Mouse (Mus musculus) embryo, embryonic 10.5 days (tissue): ENCODE data around the gene Scn3a.

ENCODE experiments used
- DNase-seq: peaks from one replicate; pipeline ENCODE4 v3.0.0-alpha.2; 2015; ENCODE audit warnings: low spot score

Gene Scn3a

DNA sequence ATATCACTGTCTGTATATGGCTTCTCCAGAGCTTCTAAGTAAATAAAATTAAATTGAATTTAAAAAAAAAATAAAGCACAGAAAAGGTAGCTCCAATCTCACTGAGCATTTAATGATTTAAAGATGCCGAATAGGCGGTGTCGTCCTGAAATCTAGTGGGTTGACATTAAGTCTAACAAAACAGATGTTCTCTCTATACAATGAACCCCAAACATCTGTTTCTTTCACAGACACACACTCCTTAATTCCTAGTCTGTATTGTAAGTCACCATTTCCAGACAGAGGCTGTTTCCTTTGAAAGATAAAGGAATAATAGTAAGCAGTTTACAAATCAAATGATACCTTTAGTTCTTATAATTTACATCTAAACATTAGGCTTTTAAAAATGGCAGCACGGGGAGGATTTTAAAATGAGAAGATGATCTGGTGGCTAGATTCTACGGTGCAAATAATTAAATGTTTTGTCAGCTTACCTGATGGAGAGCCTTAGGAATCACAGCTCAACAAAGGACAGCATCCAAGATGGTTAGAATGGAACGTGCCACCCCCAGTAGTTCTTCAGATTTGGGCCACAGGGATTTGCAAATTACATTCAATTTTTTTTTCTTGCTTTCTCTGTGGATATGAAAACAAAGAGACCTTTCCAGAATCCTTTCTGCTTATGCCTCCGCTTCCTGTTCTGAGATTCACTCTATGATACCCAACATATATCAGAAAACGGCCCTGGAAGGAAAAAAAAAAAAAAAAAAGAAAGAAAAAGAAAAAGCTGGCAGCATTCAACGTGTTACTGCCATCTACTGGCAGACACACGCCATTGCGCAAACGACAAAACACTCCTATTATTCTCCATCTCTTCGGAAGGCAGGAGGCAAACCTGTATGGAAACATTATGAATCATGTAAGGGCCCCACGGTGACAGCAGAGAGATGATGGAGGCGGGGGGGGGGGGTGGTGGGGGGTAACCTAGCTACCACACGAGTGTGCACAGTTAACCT is at the start of gene Scn3a:
TSS of gene Scn3a (minus strand) at position 835 of the 995 bp plus-strand sequence.
- DNase-seq = peak; percentile 84

DNA sequence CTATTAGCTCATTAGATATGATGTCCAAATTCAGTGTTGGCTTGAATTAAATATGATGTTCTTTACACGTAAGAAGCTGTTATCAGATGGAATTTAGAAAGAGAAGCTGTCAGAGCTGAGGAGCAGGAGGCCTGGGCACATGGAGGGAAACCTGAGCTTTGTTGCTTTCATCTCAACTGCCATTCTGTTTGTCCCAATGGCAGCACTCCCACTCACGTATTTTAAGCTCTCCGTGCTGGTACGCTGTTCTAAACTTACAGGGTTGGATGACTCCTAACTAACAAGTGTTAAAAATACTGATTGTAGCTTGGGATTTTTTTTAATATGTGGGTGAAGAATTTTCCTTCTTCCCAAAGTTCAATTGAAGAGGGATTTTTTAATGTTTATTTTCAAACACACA is 44.5 kb upstream of the Scn3a start:
- DNase-seq = no peak

DNA sequence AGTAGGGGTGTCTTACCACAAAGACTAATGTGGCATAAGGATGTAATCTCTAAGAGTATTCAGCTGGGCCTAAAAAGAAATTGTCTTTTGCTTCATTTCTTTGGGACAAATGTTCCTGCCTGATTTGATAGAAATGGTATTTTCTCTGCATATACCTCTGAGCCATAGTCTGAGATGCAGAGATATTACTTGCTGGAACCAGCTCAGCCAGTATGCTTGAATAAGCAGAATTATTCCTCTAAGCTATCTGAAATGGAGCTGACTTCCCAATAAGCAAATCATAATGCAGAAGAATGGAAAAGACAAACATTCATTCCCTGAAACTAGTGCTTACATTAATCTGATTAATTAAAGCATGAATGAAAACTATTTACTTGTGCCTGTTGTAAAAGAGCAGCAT is 40.4 kb upstream of the Scn3a start:
- DNase-seq = no peak

DNA sequence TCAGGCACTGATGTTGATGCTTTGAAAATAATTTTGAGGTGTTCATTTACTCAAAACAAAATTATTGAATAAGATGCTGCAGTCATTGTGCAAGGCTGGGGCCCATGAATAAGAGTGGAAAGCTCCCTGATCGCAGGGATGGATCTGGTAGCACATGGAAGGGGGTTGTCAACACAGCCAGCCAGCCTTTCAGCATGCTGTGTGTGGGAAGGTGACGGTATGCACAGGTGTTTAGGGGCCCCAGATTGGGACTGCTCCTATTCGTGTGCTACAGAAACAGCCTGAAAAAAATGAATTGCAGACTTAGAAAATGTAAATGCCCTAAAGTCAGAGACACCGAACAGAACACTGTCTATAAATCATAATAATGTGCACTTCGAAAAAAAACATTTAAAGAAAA is 20.3 kb upstream of the Scn3a start:
- no peak for DNase-seq

DNA sequence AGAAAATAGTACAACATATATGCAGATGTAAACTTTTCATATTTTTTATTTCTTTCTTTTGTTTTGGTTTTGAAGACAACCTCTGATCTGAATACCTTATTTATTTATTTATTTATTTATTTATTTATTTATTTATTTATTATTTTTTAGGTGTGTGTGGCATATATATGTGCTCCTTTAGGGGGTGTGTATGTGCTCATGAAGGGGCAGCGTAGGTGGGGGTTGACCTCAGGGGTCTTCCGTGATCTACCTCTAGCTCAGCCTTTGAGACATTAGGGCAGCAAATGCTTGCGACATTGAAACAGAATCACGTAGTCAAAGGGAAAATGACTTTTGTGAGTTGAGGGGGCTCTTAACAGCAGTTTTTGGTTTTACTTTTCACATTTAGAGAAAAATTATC is 498 bp upstream of the Scn3a start:
- no peak for DNase-seq

DNA sequence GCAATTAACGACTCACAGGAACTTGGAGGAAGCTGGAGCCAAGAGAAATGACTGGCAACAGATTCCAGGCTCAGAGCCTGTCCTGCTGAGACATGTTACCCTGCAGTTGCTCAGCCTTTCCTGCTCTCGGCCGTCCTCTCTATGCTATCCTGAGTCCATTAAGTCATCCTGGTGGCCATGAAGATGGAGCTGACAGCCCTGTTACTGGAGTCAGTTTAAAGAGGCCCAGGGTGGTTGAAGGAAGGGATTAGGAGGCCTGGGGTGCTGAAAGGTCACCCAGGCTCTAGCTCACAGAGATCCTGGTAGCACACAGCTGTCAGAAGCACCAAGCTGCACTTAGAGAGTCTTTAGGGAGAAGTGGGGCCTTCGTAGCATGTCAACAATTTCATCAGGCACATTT is 3.5 kb downstream of the Scn3a start:
- DNase-seq = peak; percentile 49

DNA sequence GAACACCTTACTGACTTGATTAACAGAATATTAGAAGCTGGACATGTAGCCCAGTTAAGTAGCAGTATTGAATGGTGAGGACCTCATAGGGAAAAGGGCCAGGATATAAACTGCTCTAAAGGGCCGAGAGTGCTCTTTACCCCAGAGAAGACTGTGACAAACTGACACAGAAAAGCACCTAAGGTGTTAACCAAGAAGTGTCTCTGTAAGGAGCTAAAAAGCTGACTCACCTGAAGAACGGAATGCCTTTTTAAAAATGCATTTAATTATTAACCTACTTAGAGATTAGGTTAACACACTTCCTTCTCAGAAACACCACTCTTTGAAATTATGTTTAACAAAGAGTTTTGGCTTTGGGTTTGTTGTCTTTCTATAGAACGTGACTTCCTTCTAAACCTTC is 9.7 kb downstream of the Scn3a start:
- no peak for DNase-seq

DNA sequence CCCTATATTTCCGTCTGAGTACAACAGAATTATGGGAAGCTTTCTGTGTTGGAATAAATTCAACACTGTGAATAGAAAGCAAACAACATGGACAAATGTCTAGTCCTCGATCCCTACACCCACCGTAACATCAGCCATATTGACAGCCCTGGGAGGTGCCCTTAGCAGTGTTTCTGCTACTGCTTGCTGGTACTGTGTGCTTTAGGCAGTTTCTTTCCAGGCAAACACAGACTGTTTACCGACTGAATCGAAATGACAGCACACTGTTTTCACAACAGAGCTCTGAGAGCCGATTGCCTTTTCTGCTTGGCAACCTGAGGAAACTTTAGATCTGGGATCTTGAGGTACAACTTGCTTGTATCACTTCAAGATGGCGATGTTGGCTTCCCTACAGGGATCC is 12.8 kb downstream of the Scn3a start:
- DNase-seq = no peak

DNA sequence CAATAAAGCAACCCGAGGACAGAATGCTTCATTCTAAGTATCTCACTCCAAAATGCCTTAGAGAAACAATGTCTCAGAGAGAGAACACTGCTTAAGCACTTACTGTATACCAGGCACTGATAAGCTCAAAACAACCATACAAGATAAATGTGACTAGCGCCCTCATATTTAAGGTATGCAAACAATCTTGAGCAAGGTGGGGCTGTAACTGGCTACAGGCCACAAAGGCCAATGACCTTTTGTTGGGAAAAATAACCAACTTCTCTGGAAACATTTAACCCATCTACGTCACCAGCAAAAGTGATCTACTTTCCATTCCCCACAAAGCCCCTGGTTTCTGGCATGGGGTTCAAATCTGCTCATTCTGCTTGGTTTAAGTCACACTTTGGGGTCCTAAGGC is 14.0 kb downstream of the Scn3a start:
- DNase-seq = no peak

DNA sequence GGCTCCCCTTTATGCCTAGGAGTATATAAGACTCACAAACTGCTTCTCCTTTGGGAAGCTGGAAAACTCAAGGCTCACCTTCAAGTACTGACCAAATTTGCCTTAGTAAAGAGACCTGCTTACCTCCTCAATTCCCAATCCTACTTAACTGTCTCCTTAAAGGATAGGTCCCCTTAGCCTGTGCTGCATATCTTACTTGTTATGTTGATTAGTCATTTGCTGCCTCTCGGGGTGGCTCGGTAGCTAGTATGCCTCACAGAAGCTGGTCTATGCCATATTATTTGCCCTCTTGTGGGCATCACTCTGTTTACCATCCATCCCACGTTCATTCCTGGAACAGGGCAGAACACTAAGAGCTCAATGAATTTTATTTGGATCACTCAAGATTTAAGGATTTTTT is 14.7 kb downstream of the Scn3a start:
- no peak for DNase-seq

DNA sequence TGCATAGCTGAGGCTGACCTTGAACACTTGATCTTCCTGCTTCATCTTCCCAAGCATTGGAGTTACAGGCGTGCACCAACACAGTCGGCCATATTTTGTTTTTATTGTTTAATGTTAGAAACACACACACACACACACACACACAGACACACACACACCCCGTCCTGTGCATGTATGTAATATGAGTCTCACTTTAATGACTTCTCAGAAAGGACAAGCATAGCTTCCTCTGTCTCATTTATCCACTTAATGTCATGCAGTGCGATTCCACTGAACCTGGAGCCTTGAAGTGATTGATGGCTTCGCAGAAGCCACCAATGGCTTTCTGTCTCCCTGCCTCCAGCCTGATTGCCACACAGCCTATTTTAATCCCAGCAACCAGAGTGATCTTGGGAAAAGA is 15.2 kb downstream of the Scn3a start:
- DNase-seq = peak; percentile 55

DNA sequence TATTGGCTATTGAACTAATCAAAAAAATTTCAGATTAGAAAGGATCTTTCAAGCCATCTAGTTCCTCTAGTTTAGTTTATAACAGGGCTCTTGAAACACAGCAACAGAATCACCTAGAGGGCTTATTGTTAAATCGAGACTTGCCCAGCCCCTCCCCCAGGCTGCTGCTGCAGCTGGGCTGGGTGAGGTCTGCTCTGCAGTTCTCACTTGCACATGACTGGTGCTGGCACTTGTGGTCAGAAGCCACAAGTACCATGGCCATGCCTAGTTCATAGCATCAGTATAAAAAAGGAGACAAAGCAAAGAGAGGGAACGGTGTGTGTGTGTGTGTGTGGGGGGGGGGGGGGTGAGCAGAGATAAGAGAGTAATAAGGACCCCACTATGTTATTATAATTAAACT is 15.7 kb downstream of the Scn3a start:
- peak; percentile 36 for DNase-seq

DNA sequence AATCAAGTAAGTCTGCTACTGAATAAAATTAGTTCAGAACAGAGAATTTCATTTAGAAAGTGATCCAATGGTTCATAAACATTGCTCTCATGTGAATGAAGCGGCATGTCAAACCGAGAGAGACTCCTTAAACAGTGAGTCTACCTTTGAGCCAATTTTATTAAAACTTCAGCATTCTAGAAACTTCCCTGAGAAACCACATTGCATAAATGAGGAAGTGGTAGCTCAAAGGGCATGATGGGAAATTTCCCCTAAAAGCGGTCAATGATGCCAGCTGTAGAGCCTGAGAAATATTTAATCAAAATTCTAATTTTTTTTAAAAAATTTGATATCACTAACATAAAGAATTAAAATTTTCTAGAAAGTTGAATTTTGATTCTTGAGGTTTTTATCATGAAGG is 16.9 kb downstream of the Scn3a start:
- DNase-seq = no peak

DNA sequence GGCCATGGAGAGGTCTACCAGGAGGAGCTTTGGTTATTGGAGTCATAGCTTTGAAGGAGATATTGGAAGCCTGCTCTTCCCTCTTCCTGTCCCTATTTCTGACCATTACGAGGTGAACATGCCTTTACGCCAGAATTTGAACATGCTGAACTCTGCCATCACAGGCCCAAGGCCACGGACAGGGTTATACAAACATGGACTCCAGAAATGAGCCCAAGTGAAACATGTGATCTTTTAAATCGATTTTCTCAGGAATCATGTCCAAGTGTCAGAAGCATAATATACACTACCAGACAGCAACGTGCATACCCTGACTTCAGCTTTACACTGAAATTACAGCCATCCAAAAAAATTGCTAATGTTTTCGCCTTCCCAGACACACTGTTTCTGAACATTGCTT is 18.8 kb downstream of the Scn3a start:
- DNase-seq = no peak

DNA sequence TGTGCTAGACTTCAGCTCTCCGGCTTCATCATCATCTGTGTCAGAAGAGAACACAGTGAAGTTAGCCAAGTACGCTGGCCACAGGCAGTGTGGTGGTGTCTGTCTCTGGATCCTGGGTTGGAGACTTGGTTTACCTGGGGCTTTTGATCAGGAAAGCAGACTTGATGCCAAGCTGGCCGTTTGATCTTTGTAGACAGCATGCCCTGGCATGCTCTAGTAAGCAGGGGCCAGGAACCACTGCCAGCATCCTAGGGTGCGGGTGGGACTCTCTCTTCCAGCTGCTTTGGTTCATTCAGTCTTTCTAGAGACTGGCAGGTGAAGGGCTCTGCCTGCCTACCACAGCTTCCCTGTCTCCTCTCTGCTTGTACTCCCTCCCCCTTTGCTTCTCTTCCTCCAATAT is 20.1 kb downstream of the Scn3a start:
- DNase-seq = no peak

DNA sequence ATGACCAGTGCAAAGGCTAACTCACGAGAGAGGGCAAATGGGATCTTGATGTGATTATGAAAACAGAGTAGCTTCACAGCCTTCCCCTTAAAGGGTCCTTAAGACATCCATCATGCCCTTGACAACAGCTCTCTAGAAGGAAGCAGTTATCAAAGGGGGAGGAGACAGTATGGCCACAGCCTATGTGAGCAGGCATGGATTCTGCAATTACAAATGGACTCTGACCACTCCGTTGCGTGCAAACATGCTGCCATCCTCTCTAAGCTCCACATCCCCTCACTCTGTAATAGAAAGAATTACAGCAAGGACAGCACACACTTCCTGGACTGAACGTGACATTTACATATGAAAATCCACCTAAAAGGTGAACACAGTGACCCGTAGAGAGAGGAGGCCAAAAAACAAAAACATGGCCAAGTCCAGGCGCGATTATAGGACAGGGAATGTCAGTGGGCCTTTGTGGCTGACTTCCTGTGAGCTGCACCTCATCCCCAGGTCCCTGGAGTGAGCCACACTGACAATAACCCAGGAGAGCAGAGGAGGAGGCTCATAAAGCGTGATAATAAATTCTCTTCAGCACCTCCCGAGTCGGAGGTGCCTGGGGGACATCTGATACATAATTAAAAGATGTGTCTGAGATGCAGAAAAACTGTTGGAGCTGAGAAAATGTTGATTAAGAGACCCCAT is 24.4 kb downstream of the Scn3a start:
- DNase-seq = peak; percentile 23

DNA sequence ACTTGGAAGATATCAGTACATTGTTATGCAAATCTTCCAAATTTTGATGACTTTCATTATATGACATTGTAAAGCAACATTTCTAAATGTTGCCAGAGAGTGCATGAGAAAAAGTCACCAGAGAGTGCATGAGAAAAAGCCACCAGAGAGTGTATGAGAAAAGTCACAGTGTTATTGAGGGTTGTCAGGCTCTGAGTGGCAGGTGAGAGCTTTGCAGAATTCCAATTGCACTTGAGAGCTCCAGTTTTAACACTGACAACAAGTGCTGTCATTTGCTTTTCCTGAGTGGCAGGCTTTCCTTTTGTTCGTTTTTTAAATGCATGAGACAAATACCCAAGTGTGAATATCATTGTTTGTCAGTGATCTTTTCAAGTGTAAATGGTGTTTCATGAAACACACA is 25.6 kb downstream of the Scn3a start:
- no peak for DNase-seq

DNA sequence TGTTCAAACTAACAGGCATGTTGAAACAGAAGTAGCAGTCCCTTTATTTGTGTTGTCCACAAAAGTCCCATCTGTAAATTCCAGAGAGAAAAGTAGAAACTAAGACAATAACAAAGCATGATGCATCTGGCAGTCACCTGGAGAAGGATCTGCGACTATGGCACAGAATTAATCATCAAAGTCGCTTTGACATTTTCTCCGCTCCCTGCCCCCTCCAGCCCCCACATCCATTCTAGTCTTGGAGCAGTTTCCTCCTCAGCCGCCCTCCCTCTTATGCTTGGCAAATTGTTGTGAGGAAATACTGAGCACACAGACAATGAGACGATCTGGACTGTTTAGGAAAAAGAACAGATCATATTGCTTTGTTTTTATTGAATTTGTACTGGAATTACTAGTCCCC is 29.0 kb downstream of the Scn3a start:
- DNase-seq = no peak

DNA sequence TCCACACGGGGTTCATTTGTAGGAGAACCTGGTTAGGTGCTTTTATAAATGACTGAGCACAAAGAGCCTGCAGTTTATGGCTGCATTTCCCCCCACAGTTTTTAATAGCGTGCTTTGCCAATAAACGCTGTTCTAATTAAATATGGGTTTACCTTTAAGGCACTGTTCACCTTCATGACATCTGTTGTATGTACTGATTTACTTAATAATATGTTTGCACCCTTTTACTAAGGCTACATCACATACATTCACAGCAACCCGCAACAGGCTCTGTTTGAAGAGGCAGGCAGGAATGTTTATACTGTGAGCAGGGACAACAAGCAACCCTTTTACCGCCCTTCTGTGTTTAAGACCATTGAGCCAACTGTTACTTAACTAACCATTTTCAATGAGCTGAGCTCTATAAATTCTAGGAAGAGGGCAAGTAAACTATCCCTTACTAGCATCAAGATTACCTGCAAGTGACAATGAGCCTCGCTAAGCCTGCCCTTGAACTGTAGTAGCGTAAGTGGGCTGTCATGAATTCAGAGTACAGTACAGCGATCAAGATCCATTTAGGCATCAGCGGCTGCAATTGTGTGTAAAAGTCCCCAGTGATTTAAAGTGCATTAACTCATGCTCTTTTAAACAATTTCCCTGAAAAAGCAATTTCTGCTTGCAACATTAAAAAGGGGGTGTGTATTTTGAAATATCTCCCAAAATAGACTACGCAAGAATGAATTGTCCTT is 35.1 kb downstream of the Scn3a start:
- DNase-seq = no peak

DNA sequence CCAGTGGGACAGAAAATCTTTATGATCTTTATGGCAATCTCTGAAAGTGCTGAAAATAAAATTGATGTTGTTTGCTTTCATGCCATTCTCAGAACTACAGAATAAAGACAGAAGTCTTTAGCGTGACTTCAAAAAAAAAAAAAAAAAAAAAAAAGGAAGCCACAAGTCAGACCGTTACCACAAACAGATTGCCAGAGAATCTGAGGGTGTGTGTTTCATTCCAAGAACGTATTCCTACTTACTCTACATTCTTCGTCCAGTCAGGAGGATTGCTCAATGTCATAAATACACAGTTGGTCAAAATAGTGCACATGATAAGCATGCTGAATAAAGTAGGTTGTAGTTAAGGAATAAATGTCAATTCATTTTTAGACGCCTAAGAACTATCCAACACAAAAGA is 38.3 kb downstream of the Scn3a start:
- DNase-seq = no peak

DNA sequence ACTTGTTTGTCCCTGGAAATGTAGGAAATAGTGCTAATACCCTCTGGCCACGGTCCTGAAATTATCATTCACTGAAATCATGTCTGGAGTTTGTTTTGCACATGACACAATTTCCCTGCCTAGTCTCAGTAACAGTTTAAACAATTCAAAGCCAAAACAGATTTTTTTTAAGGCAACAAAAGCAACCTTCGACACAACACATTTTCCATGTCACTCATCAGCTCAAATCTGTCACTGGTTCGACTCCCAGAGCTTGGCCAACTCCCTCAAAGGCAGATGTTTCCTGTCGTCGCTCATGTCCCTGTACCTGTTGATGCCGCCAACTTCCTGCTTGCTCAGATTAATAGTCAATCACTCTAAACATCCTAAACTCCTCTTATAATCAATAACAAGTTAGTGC is 50.7 kb downstream of the Scn3a start:
- DNase-seq = no peak

DNA sequence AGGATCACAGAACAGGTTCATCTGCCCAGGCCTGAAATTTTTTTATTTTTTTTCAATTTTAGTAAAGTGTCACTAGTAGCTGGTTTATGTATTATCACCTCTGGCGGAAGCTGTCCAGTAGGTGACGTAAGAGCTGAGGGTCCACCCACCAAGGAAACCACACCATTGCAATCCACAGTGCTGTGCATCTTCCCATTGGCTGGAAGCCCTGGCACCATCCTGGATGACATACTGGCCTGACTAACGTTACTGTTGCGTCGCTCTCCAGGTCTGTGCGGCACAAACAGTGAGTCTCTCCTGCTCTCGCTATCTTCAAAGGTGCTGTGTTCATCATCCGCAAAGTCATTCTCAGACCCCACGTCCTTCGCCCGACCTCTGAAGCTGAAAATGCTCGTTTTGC is 59.2 kb downstream of the Scn3a start:
- no peak for DNase-seq

DNA sequence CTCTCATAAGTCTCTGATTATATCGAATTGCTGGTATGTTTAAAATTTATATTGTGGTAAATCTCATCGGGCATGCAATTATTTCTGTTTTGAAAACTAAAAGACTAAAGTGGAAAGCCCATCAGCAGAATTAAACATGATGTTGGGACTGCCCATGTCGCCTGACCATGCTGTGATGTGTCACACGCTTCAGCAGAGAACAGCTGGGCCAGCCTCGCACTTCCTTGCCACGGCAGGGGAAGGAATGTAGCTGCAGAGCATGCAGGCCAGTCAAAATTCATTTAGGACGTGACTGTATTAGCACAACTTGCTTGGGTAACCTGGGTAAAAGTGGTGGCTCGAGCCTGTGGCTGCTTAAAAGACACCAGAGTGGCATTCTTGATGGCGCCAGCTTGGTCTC is 77.0 kb downstream of the Scn3a start:
- no peak for DNase-seq
